Mouse (Mus musculus): ENCODE measurements around the gene Zfpl1. TPM values are rescaled to one million over a fixed set of nuclear protein-coding genes. Genes with fewer than 3 reads are reported as not detected.
A peak's percentile ranks its signal among the peaks of the same experiment; 100 is the strongest.

Zfpl1 gene
- polyA plus RNA-seq, 1 experiment from 2014 or later, result 28.5 TPM

DNA sequence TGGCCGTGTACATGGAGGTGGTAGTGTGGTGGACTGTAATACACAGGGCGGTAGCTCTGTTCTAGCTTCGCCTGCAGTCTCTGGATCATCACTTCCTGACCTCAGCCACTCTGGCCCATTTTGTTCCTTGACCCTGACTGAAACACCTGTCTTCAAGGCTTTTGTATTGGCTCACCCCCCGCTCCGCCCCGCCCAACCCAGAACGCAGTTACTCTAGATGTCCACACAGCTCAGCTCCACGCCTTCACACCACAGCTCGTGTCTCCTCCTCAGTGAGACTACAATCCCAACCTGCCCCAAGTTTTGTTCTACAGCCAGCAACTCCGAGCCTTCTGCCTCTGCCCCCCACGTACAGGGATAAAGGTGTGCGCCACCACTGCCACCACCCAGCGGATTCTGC is 4.1 kb upstream of the Zfpl1 start:
- peaks cover 23% of the 10 kb centered on the region for H3K4me1 ChIP-seq
- peaks cover 81% of the 10 kb centered on the region for H3K36me3 ChIP-seq
- H3K4me3 ChIP-seq, result no peak overlapping the region
- H3K27me3 ChIP-seq (replicated peaks), result no peaks in the 10 kb centered on the region
- no peak overlapping the region for H3K27ac ChIP-seq
- no peak overlapping the region for H3K9ac ChIP-seq
- no peak for ATAC-seq
- H3K4me2 ChIP-seq, result no peak overlapping the region
- WGBS (ENCODE audit: insufficient replicate concordance), result 92% methylated on average over 13 of the region's 13 CpGs
- no peaks in the 10 kb centered on the region for H3K9me3 ChIP-seq (replicated peaks)

DNA sequence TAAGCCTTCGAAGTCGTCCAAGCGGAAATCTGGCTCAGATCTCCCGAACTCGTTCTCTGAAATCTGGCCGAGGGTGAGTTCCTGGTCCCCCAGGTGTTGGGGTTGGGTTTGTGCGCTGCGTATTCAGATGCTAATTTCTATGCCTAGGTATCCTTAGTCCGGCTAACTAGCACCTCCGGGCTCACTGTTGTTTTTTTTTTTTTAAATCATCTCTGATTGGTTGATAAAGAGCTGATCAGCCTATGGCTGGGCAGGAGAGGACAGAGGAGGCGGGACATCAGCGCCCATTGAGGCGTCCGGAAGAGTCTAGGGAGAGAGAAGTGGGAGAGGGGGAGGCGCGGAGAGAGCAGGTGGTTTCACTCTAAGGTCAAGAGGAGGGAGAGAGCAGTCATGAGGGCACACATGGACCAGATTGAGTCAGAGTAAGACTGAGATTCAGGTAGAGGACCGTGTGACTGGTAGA is 692 bp upstream of the Zfpl1 start:
- peak; percentile 79 for ATAC-seq
- Histone ChIP-seq H3K9me3 (replicated peaks) (no peaks in the 10 kb centered on the region), H3K4me1 (peaks cover 34% of the 10 kb centered on the region), H3K27ac (peak overlapping the region; percentile 91), H3K4me2 (peak overlapping the region; percentile 89), H3K9ac (peak overlapping the region; percentile 86), H3K27me3 (replicated peaks) (no peaks in the 10 kb centered on the region), H3K36me3 (peaks cover 76% of the 10 kb centered on the region), H3K4me3 (peak overlapping the region; percentile 82)
- WGBS (ENCODE audit: insufficient replicate concordance), result 0% methylated on average over 17 of the region's 17 CpGs

DNA sequence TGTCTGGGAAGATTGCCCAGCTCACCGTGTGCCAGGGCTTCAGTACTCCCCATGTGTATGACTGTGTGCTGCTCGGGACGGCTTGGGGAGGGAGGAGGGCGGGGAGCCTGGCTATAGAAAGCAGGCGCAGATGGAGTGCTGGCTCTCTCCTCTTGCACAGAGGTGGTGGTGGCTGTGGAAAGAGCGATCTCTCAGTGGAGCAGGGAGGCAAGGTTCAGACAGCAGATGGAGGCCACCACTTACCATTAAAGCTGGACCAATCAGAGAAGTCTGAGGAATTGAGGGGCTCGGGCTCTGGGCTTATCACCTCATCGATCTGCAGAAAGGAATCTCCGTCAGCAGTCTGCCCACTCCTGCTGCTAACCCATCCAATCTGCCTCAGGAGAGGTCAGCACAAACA is 2.6 kb downstream of the Zfpl1 start, which contains the start of gene Gm28374:
TSS of gene Gm28374 (minus strand) at position 101 of the 400 bp plus-strand sequence.
- H3K4me3 ChIP-seq, result no peak within 1 kb of the TSS
- H3K27me3 ChIP-seq (replicated peaks), result no peaks in the 10 kb centered on the region
- WGBS (ENCODE audit: insufficient replicate concordance), result 83% methylated on average over 9 of the region's 9 CpGs
- H3K9ac ChIP-seq, result no peak within 1 kb of the TSS
- no peak for ATAC-seq
- peaks cover 43% of the 10 kb centered on the region for H3K4me1 ChIP-seq
- H3K4me2 ChIP-seq, result no peak within 1 kb of the TSS
- H3K36me3 ChIP-seq, result peaks cover 52% of the 10 kb centered on the region
- H3K9me3 ChIP-seq (replicated peaks), result no peaks in the 10 kb centered on the region
- H3K27ac ChIP-seq, result no peak within 1 kb of the TSS

DNA sequence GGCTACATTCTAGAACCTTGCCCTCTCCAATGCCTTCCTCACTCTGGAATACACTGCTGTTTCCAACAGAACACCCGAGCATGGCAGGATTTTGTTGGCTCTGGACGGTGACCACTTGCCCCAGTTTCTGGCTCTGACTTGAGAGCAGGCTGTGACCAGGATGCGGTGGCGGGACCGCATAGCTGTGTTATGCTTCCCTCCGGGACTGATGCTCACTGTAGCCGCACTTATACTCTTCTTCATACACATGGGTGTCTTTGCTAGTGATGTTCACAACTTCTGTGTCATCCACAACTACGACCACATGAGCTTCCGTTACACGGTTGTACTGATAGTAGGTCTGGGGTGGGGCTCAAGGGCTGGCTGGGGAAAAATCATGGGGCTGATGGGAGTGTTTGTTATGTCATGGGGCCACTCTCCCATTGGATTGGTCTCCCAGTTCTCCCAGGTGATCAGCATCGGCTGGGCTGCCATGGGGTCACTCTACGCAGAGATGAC is 4.7 kb downstream of the Zfpl1 start, which contains the start of gene Tmem262:
TSS of gene Tmem262 (plus strand) at position 51 of the 498 bp plus-strand sequence.
- no peak within 1 kb of the TSS for H3K4me3 ChIP-seq
- peaks cover 42% of the 10 kb centered on the region for H3K36me3 ChIP-seq
- no peak for ATAC-seq
- no peak within 1 kb of the TSS for H3K27ac ChIP-seq
- 80% methylated on average over 12 of the region's 12 CpGs for WGBS (ENCODE audit: insufficient replicate concordance)
- no peak within 1 kb of the TSS for H3K4me2 ChIP-seq
- no peak within 1 kb of the TSS for H3K9ac ChIP-seq
- no peaks in the 10 kb centered on the region for H3K27me3 ChIP-seq (replicated peaks)
- peaks cover 45% of the 10 kb centered on the region for H3K4me1 ChIP-seq
- H3K9me3 ChIP-seq (replicated peaks), result no peaks in the 10 kb centered on the region

DNA sequence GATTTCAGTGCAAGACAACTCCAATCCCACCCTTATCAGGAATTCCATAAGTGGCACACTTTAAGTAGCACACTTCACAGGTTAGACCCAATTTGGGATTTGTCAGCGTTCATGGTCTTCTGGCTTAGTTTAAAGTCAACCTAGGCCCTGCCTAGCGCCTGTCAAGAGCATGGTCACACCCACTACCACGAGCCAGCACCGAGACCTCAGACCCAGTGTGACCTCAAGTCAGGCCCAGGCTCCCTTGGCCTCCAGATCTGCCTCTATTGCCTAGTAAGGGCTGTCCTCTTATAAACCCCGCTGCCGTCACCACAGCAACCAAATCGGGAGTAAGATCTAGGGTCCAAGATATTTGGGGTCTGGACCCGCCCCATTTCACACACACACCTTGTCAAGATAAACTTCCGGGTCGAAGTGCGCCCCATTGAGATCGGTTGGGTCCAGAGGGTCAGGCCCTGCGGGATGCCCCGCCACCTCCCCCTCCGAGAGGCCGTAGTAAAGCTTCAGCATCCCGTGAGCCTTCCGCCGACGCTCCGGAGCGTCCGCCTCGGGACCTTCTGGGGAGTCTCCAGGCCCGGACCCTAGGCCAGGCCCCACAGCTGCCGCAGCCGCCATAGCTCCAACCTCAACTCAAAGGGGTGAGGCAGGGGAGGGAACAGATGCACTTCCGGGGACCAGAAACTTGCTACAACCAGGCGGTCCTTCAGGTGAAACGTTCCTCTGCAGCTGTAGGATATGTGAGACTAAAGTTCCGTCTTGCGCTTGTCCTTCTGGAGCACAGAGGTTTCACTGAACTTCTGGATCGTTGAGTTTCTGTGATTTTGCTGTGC is 8.0 kb downstream of the Zfpl1 start, which contains the start of gene Vps51:
TSS of gene Vps51 (minus strand) at position 668 of the 830 bp plus-strand sequence.
- Histone ChIP-seq H3K4me2 (peak within 1 kb of the TSS; percentile 83), H3K27me3 (replicated peaks) (no peaks in the 10 kb centered on the region), H3K36me3 (peaks cover 50% of the 10 kb centered on the region), H3K27ac (peak within 1 kb of the TSS; percentile 80), H3K4me3 (peak within 1 kb of the TSS; percentile 80), H3K4me1 (peaks cover 28% of the 10 kb centered on the region), H3K9me3 (replicated peaks) (no peaks in the 10 kb centered on the region), H3K9ac (peak within 1 kb of the TSS; percentile 72)
- ATAC-seq, result peak; percentile 86
- WGBS (ENCODE audit: insufficient replicate concordance), result 1% methylated on average over 33 of the region's 33 CpGs

DNA sequence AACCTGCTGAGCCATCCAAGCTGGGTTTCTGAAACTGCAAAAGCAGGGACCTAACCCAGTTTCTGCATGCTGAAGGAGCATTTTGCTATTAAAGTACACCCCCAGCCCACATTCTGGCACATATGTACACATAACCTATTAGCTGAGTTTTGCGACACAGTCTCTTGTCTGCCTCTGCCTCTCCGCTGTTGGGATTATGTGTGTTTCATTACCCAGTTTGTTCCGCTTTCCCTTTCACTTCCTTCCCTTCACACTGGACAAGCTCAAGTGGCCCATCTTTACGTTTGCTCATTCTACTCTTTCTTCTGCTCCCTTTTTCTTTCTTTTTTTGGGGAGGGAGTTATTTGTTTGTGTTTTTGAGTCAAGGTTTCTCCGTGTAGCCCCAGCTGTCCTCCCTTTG is 10.9 kb downstream of the Zfpl1 start:
- Histone ChIP-seq H3K4me3 (no peak overlapping the region), H3K27ac (no peak overlapping the region), H3K36me3 (peaks cover 57% of the 10 kb centered on the region), H3K4me2 (no peak overlapping the region), H3K9me3 (replicated peaks) (no peaks in the 10 kb centered on the region), H3K27me3 (replicated peaks) (no peaks in the 10 kb centered on the region), H3K4me1 (peaks cover 31% of the 10 kb centered on the region), H3K9ac (no peak overlapping the region)
- WGBS (ENCODE audit: insufficient replicate concordance), result 87% methylated on average over 5 of the region's 5 CpGs
- ATAC-seq, result no peak

DNA sequence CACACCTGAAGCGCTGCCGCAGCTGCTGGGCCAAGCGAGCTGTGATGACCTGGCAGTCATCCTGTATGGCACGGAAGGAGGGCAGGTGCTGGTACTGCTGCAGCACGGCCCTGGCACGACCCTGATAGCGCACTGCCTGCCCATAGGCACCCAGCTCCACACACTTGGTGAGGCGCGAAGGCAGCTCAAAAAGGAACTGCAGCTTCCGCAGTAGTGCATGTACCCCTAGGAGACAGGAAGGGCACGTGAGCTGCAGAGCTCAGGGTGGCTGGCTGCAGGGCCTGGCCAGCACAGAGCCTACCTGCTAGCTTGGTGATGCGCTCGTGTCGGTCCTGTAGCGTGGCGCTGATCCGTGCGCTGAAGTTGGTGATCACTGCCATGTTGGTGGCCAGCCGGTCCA is 13.5 kb downstream of the Zfpl1 start:
- no peak overlapping the region for H3K4me2 ChIP-seq
- ATAC-seq, result no peak
- peaks cover 64% of the 10 kb centered on the region for H3K36me3 ChIP-seq
- H3K27me3 ChIP-seq (replicated peaks), result no peaks in the 10 kb centered on the region
- no peak overlapping the region for H3K4me3 ChIP-seq
- 86% methylated on average over 19 of the region's 19 CpGs for WGBS (ENCODE audit: insufficient replicate concordance)
- H3K27ac ChIP-seq, result no peak overlapping the region
- no peak overlapping the region for H3K9ac ChIP-seq
- H3K9me3 ChIP-seq (replicated peaks), result no peaks in the 10 kb centered on the region
- peaks cover 38% of the 10 kb centered on the region for H3K4me1 ChIP-seq

DNA sequence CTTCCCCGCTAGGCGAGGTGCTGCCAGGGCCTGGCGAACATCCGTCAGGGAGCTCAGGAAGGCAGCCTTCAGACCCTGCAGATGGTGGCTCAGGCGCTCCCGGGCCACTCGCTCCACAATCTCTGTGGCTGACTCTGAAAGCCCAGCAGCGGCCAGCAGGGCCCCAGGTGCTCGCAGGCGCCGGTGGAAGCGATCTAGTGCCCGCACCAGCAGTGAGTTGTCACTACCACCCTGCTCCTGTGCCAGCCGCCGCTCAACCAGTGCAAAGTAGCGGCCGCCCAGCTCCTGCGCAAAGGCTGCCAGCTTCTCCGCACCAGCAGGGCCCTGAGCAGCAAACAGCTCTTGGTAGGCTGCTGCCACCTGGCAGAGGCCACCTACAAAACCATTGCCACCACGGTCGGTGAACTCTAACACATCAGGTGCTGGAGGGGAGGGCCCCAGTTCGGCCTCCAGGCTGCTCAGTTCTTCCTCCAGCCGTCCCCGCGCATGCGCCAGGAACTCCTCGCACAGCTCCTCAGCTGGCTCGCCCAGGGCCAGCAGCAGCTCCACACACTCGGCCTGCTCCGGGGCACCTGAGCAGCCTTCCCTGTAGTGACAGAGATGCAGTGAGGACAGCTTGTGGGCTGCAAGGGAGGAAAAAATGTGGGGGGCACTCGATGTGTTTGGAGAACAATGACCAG is 14.0 kb downstream of the Zfpl1 start:
- ATAC-seq, result no peak
- 86% methylated on average over 31 of the region's 31 CpGs for WGBS (ENCODE audit: insufficient replicate concordance)

DNA sequence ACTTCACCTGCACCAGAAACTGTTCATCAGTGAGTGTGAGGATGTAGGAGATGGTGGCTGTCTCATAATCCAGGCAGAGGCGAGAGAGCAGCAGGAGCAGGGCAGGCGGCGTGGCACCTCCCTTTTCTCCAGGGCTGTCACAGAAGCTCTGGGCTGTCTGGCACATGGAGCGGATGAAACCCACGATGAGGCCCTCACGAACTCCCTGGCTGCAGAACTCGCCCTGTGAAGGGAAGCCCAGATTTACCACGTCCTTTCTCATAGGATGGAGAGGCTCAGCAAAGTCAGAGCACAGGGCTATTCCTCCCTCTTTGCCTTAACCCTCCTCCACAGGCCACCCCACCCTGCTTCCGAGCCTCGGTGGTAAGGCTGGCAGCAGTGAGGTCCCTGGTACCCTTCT is 14.9 kb downstream of the Zfpl1 start:
- Histone ChIP-seq H3K27ac (no peak overlapping the region), H3K9me3 (replicated peaks) (no peaks in the 10 kb centered on the region), H3K4me1 (peaks cover 32% of the 10 kb centered on the region), H3K9ac (no peak overlapping the region), H3K36me3 (peaks cover 57% of the 10 kb centered on the region), H3K27me3 (replicated peaks) (no peaks in the 10 kb centered on the region), H3K4me3 (no peak overlapping the region), H3K4me2 (no peak overlapping the region)
- 85% methylated on average over 10 of the region's 10 CpGs for WGBS (ENCODE audit: insufficient replicate concordance)
- ATAC-seq, result no peak

More for the DNA sequence above, 14.0 kb downstream of the Zfpl1 start:
- peaks cover 38% of the 10 kb centered on the region for H3K4me1 ChIP-seq
- no peak overlapping the region for H3K9ac ChIP-seq
- H3K27ac ChIP-seq, result no peak overlapping the region
- H3K27me3 ChIP-seq (replicated peaks), result no peaks in the 10 kb centered on the region
- H3K9me3 ChIP-seq (replicated peaks), result no peaks in the 10 kb centered on the region
- no peak overlapping the region for H3K4me2 ChIP-seq
- H3K36me3 ChIP-seq, result peaks cover 64% of the 10 kb centered on the region
- no peak overlapping the region for H3K4me3 ChIP-seq

DNA sequence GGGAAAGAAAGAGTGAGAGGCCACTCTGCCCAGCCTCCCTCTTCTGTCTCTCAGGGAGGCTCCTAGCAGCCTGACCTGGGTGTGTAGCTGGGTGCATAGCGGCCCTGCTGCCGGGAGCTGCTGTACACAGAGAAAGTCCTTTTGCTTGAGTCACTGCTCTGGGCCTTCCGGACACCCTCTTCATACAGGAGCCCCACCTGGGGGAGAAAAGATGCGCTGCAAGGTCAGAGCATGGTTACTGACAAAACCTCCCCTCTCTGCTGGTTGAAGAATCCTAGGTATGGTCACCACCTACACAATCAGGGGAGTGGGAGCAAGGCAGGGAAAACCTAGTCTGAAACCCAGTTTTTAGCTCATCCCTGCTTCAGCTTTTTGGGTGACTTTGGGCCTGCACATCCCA is 15.8 kb downstream of the Zfpl1 start:
- Histone ChIP-seq H3K9me3 (replicated peaks) (no peaks in the 10 kb centered on the region), H3K4me2 (no peak overlapping the region), H3K9ac (no peak overlapping the region), H3K27me3 (replicated peaks) (no peaks in the 10 kb centered on the region), H3K4me3 (no peak overlapping the region), H3K4me1 (peaks cover 32% of the 10 kb centered on the region), H3K27ac (0 out of 2 replicates have a peak overlapping the region, but pooled peaks have one; percentile 4), H3K36me3 (peaks cover 49% of the 10 kb centered on the region)
- 79% methylated on average over 4 of the region's 4 CpGs for WGBS (ENCODE audit: insufficient replicate concordance)
- ATAC-seq, result no peak

DNA sequence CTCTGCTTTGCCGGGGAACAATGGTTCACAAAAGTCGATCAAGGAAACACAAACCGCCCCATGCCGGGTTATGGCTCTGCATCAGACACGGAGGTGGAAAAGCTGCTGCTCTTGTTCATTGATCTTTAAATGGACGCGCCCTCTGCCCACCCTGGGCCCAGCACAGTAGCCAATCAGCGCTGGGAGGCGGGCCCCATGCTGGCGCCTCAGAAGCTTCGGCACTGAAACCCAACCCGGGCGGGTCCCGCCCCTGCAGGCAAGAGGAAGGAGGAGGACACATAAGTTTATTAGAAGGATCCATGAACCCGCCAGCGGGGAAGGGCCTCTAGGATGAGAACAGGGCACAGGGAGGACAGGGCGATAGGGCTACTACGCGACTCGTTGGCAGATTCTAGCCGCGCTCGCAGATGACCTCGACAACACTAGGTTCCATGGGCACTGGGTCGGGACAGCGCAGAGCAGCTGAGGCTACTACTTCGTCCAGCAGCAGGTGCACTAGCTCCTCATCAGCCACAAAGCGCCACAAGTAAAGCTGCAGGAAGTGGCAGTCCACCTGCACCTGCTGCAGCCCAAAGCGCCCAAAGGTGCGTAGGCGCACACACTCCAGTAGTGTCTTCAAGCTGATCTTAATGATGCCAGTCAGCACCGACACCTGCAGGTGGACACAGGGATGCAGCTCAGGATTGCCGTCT is 16.9 kb downstream of the Zfpl1 start, which contains the start of gene Tm7sf2:
TSS of gene Tm7sf2 (minus strand) at position 650 of the 692 bp plus-strand sequence.
- ATAC-seq, result peak; percentile 91
- Histone ChIP-seq H3K9ac (peak within 1 kb of the TSS; percentile 70), H3K27me3 (replicated peaks) (no peaks in the 10 kb centered on the region), H3K27ac (peak within 1 kb of the TSS; percentile 77), H3K4me3 (peak within 1 kb of the TSS; percentile 60), H3K4me2 (peak within 1 kb of the TSS; percentile 95), H3K9me3 (replicated peaks) (no peaks in the 10 kb centered on the region), H3K36me3 (peaks cover 46% of the 10 kb centered on the region), H3K4me1 (peaks cover 42% of the 10 kb centered on the region)
- 14% methylated on average over 33 of the region's 33 CpGs for WGBS (ENCODE audit: insufficient replicate concordance)
